ENCODE assay signal across 8 mouse cellular contexts in genomic region chr11:46311181-46311702, GRCm38 (mm10). TPM values are rescaled to one million over a fixed set of nuclear protein-coding genes. Genes with fewer than 3 reads are reported as not detected.
A peak's percentile ranks its signal among the peaks of the same experiment; 100 is the strongest.
DNase-seq lines count a peak whose midpoint lies in the region; ATAC-seq and TF ChIP-seq lines count a peak whose summit lies in the region.

No protein-coding gene starts in this region.

- H3K9me3 ChIP-seq in heart, embryonic 13.5 days = no peaks in the 10 kb centered on the region
- peaks cover 3% of the 10 kb centered on the region for H3K9me3 ChIP-seq in CH12.LX (replicated peaks; ENCODE audit: low read length)
- H3K9me3 ChIP-seq in hindbrain, embryonic 14.5 days (ENCODE audit: control insufficient read depth, low read length) = no peaks in the 10 kb centered on the region
- H3K9me3 ChIP-seq in lung, postnatal 0 days (ENCODE audit: low read length) = no peaks in the 10 kb centered on the region
- H3K9me3 ChIP-seq in stomach, embryonic 16.5 days (replicated peaks; ENCODE audit: control insufficient read depth, low read length) = no peaks in the 10 kb centered on the region

- peaks cover 13% of the 10 kb centered on the region for H3K4me1 ChIP-seq in heart, embryonic 13.5 days
- peaks cover 15 to 38% of the 10 kb centered on the region in 2 experiments for H3K4me1 ChIP-seq in CH12.LX (ENCODE audit: control insufficient read depth in 1 of 2, insufficient read depth in 2 of 2)
- peaks cover 46% of the 10 kb centered on the region for H3K4me1 ChIP-seq in hindbrain, embryonic 14.5 days (replicated peaks; ENCODE audit: control insufficient read depth, insufficient read depth, low read length)
- H3K4me1 ChIP-seq in lung, postnatal 0 days (ENCODE audit: insufficient read depth, low read depth, low read length) = 0 out of 2 replicates have a peak, but pooled peaks cover 7% of the 10 kb centered on the region
- peaks cover 8% of the 10 kb centered on the region for H3K4me1 ChIP-seq in stomach, embryonic 16.5 days (ENCODE audit: control insufficient read depth, insufficient read depth, low read length)

- H3K4me2 ChIP-seq in heart, embryonic 13.5 days = peak overlapping the region; percentile 98
- H3K4me2 ChIP-seq in CH12.LX (ENCODE audit: insufficient read depth, low read depth, poor library complexity, severe bottlenecking) = peak overlapping the region; percentile 85
- peak overlapping the region; percentile 93 for H3K4me2 ChIP-seq in hindbrain, embryonic 14.5 days (replicated peaks)
- peak overlapping the region; percentile 97 for H3K4me2 ChIP-seq in lung, postnatal 0 days (replicated peaks; ENCODE audit: low read depth, low read length)
- H3K4me2 ChIP-seq in stomach, embryonic 16.5 days (ENCODE audit: low read depth, low read length) = peak overlapping the region; percentile 98

- in situ Hi-C loops in CH12.LX (cut with MboI; ENCODE audit: low pct_ligation_motif_present, low pct_unique_long_range_greater_than_20kb, low sequenced_read_pairs) = loop anchor here (5.0 kb wide), 1 partner anchor 34 kb away; no protein-coding TSS in a partner anchor

- DNase-seq in heart, adult 11 months = no peak
- DNase-seq in CH12.LX (ENCODE audit: extremely low read depth) = peak; percentile 86
- peak; percentile 68 to 72 for DNase-seq in cerebellum, postnatal 25 days
- peak; percentile 32 for DNase-seq in hindbrain, embryonic 14.5 days (ENCODE audit: low spot score)
- no peak for DNase-seq in lung, postnatal 0 days (ENCODE audit: low spot score)
- DNase-seq in gastrocnemius, postnatal 36 days = no peak

- peaks cover 54% of the 10 kb centered on the region for H3K79me2 ChIP-seq in CH12.LX (replicated peaks; ENCODE audit: control insufficient read depth, extremely low read depth, insufficient read depth, poor library complexity, severe bottlenecking)

- intact Hi-C loops in gastrocnemius, postnatal 36 days (cut with DNase I) = no loop called here

- dilution Hi-C loops in CH12.LX (cut with MboI; ENCODE audit: extremely low pct_ligation_motif_present, extremely low pct_unique_long_range_greater_than_20kb, low sequenced_read_pairs) = no loop called here

- ATAC-seq in heart, embryonic 13.5 days (ENCODE audit: extremely low read depth, insufficient number of reproducible peaks, low FRiP score, low TSS enrichment) = no peak
- ATAC-seq in hindbrain, embryonic 14.5 days (ENCODE audit: low FRiP score) = peak; percentile 14; the same call in 1 of the 2 replicates
- no peak for ATAC-seq in lung, postnatal 0 days
- peak; percentile 15; the same call in 1 of the 2 replicates for ATAC-seq in stomach, embryonic 16.5 days (ENCODE audit: insufficient read depth, low FRiP score)

- no peak overlapping the region for H3K27ac ChIP-seq in heart, embryonic 13.5 days (replicated peaks)
- H3K27ac ChIP-seq in CH12.LX (ENCODE audit: insufficient read depth, low read depth) = peak overlapping the region; percentile 97
- peak overlapping the region; percentile 95 for H3K27ac ChIP-seq in hindbrain, embryonic 14.5 days
- H3K27ac ChIP-seq in lung, postnatal 0 days (ENCODE audit: low read length) = no peak overlapping the region
- H3K27ac ChIP-seq in stomach, embryonic 16.5 days (ENCODE audit: low read length) = no peak overlapping the region

- H3K36me3 ChIP-seq in heart, embryonic 13.5 days = no peaks in the 10 kb centered on the region
- H3K36me3 ChIP-seq in CH12.LX (replicated peaks in 1 of 2; ENCODE audit: control insufficient read depth in 1 of 2, insufficient read depth in 1 of 2, low read length in 1 of 2) = peaks cover under 1 to 10% of the 10 kb centered on the region in 2 experiments
- no peaks in the 10 kb centered on the region for H3K36me3 ChIP-seq in hindbrain, embryonic 14.5 days (replicated peaks; ENCODE audit: control insufficient read depth, insufficient read depth)
- no peaks in the 10 kb centered on the region for H3K36me3 ChIP-seq in lung, postnatal 0 days (ENCODE audit: insufficient read depth, low read length)
- no peaks in the 10 kb centered on the region for H3K36me3 ChIP-seq in stomach, embryonic 16.5 days (ENCODE audit: control insufficient read depth, insufficient read depth, low read length)

- no peak; the same call in 1 of the 2 replicates for TF ChIP-seq RAD21 in CH12.LX (IDR thresholded peaks at IDR 0.05; ENCODE audit: low read depth, low read length)

- peak; percentile 53; the same call in 1 of the 2 replicates for TF ChIP-seq POLR2A in CH12.LX (IDR thresholded peaks at IDR 0.05; ENCODE audit: low read depth, low read length)

- TF ChIP-seq CTCF in CH12.LX (conservative IDR thresholded peaks at IDR 0.05 in 1 of 2, IDR thresholded peaks at IDR 0.05 in 1 of 2; ENCODE audit: low read depth in 2 of 2, low read length in 2 of 2) = no peak
- no peak for TF ChIP-seq CTCF in lung, postnatal 0 days (IDR thresholded peaks at IDR 0.05)

- 12% methylated on average over 14 of the region's 14 CpGs for WGBS in heart, embryonic 13.5 days
- 2% methylated on average over 14 of the region's 14 CpGs for WGBS in hindbrain, embryonic 14.5 days
- 9% methylated on average over 14 of the region's 14 CpGs for WGBS in lung, postnatal 0 days
- 11% methylated on average over 14 of the region's 14 CpGs for WGBS in stomach, embryonic 16.5 days

- peak overlapping the region; percentile 83 for H3K9ac ChIP-seq in heart, embryonic 13.5 days
- H3K9ac ChIP-seq in CH12.LX (ENCODE audit: insufficient read depth, low read depth) = peak overlapping the region; percentile 90
- peak overlapping the region; percentile 97 for H3K9ac ChIP-seq in hindbrain, embryonic 14.5 days
- H3K9ac ChIP-seq in lung, postnatal 0 days (replicated peaks; ENCODE audit: low read depth) = peak overlapping the region; percentile 39; the same call in 1 of the 2 replicates
- peak overlapping the region; percentile 79 for H3K9ac ChIP-seq in stomach, embryonic 16.5 days (ENCODE audit: low read length)

- 0 out of 2 replicates have a peak, but pooled peaks have one; percentile 22 for TF ChIP-seq EP300 in CH12.LX (IDR thresholded peaks at IDR 0.05; ENCODE audit: low read length)
- no peak for TF ChIP-seq EP300 in lung, postnatal 0 days (IDR thresholded peaks at IDR 0.05)

- peak overlapping the region; percentile 83 for H3K4me3 ChIP-seq in heart, embryonic 13.5 days
- H3K4me3 ChIP-seq in CH12.LX (replicated peaks in 1 of 3; ENCODE audit: low read depth in 2 of 3, low read length in 2 of 3, poor library complexity in 1 of 3) = peak overlapping the region; percentile 89 to 96 (median 94)
- H3K4me3 ChIP-seq in hindbrain, embryonic 14.5 days (replicated peaks; ENCODE audit: low read length) = peak overlapping the region; percentile 93
- H3K4me3 ChIP-seq in lung, postnatal 0 days (ENCODE audit: low read depth, low read length) = peak overlapping the region; percentile 53
- peak overlapping the region; percentile 76 for H3K4me3 ChIP-seq in stomach, embryonic 16.5 days (replicated peaks; ENCODE audit: low read length)

- peaks cover 41% of the 10 kb centered on the region for H3K27me3 ChIP-seq in heart, embryonic 13.5 days (replicated peaks)
- peaks cover 3% of the 10 kb centered on the region for H3K27me3 ChIP-seq in CH12.LX (replicated peaks)
- no peaks in the 10 kb centered on the region for H3K27me3 ChIP-seq in hindbrain, embryonic 14.5 days (ENCODE audit: control insufficient read depth, insufficient read depth, low read length)
- H3K27me3 ChIP-seq in lung, postnatal 0 days (replicated peaks; ENCODE audit: insufficient read depth, low read length) = no peaks in the 10 kb centered on the region
- H3K27me3 ChIP-seq in stomach, embryonic 16.5 days (ENCODE audit: control insufficient read depth, insufficient read depth, low read length) = no peaks in the 10 kb centered on the region

TF ChIP-seq in CH12.LX, 34 proteins besides CTCF, POLR2A, EP300 and RAD21 (continues in another document):
- TF ChIP-seq HCFC1 (IDR thresholded peaks at IDR 0.05; ENCODE audit: low read depth, low read length) (peak; percentile 45), MYC (IDR thresholded peaks at IDR 0.05; ENCODE audit: low read depth, low read length) (0 out of 2 replicates have a peak, but pooled peaks have one; percentile 26), ZKSCAN1 (IDR thresholded peaks at IDR 0.05; ENCODE audit: borderline replicate concordance, low read depth, low read length) (no peak), BHLHE40 (IDR thresholded peaks at IDR 0.05; ENCODE audit: low read depth, low read length) (peak; percentile 51; the same call in 1 of the 2 replicates), ZC3H11A (IDR thresholded peaks at IDR 0.05; ENCODE audit: low read depth, low read length) (no peak), JUN (IDR thresholded peaks at IDR 0.05; ENCODE audit: insufficient read depth, low read depth, low read length) (no peak), ELF1 (IDR thresholded peaks at IDR 0.05; ENCODE audit: low read depth, low read length) (peak; percentile 71; the same call in 1 of the 2 replicates), IRF4 (IDR thresholded peaks at IDR 0.05; ENCODE audit: low read depth, low read length) (no peak; the same call in 1 of the 2 replicates), PAX5 (IDR thresholded peaks at IDR 0.05; ENCODE audit: low read length) (no peak), RCOR1 (conservative IDR thresholded peaks at IDR 0.05; ENCODE audit: low read depth, low read length) (no peak), ZNF384 (IDR thresholded peaks at IDR 0.05; ENCODE audit: low read depth, low read length) (no peak), TCF12 (IDR thresholded peaks at IDR 0.05; ENCODE audit: low read depth, low read length) (peak; percentile 43; the same call in 1 of the 2 replicates), ETS1 (conservative IDR thresholded peaks at IDR 0.05; ENCODE audit: low read depth, low read length) (peak; percentile 49; the same call in 1 of the 2 replicates), CHD2 (IDR thresholded peaks at IDR 0.05; ENCODE audit: low read length) (peak; percentile 87), SMC3 (IDR thresholded peaks at IDR 0.05; ENCODE audit: low read depth, low read length) (no peak; the same call in none of the 2 replicates), USF1 (IDR thresholded peaks at IDR 0.05; ENCODE audit: low read depth, low read length) (no peak), NELFE (IDR thresholded peaks at IDR 0.05; ENCODE audit: low read depth, low read length) (no peak), MEF2A (IDR thresholded peaks at IDR 0.05; ENCODE audit: borderline replicate concordance, low read depth, low read length) (no peak), MAFK (IDR thresholded peaks at IDR 0.05; ENCODE audit: insufficient replicate concordance, low read length) (no peak)

RNA-seq across cellular contexts. Expression of gene Cyfip2, which starts 1.4 kb away (rescaled TPM):
- polyA plus RNA-seq in heart, embryonic 13.5 days (2015; fragmentation: Nextera tagmentation; extraction: Ambion mirVana) = 5.3 and 5.4 TPM in 2 replicates
- total RNA-seq in CH12.LX (2012; rRNA removed) (77.6 and 97.6 TPM in 2 replicates), CH12.LX (2014; rRNA removed) (36.1 and 40.7 TPM in 2 replicates)
- 161 and 194 TPM in 2 replicates for polyA plus RNA-seq in CH12.LX (2012; ENCODE audit: insufficient read length, low read depth)
- polyA plus RNA-seq in hindbrain, embryonic 14.5 days (2014; fragmentation: Nextera tagmentation; extraction: Ambion mirVana) = 117 and 125 TPM in 2 replicates
- 3.4 and 4.2 TPM in 2 replicates for polyA plus RNA-seq in lung, postnatal 0 days (2015; fragmentation: Nextera tagmentation; extraction: Ambion mirVana)
- polyA plus RNA-seq in stomach, embryonic 16.5 days (2015; fragmentation: Nextera tagmentation; extraction: Ambion mirVana) = 7.3 and 8.1 TPM in 2 replicates
- 1 to 10 TPM; 1.5 to 1.7 TPM for total RNA-seq in gastrocnemius, postnatal 36 days (2021)

Comparison
In these comparisons a context has a peak if more than half of its experiments do, and no peak if none do; other contexts are left out.
1. ATAC-seq: peak in hindbrain, embryonic 14.5 days (single experiment) and stomach, embryonic 16.5 days (single experiment); none in heart, embryonic 13.5 days (single experiment) and lung, postnatal 0 days (single experiment).
2. H3K27ac ChIP-seq: peak in CH12.LX (single experiment) and hindbrain, embryonic 14.5 days (single experiment); none in heart, embryonic 13.5 days (single experiment), lung, postnatal 0 days (single experiment) and stomach, embryonic 16.5 days (single experiment).
3. H3K9ac ChIP-seq: peak in every context shown above with its lines; median percentile 97 in hindbrain, embryonic 14.5 days; 90 in CH12.LX; 83 in heart, embryonic 13.5 days; 79 in stomach, embryonic 16.5 days; 39 in lung, postnatal 0 days.
4. DNase-seq: peak in CH12.LX (single experiment), cerebellum, postnatal 25 days (2 of 2) and hindbrain, embryonic 14.5 days (single experiment); none in heart, adult 11 months (single experiment), lung, postnatal 0 days (single experiment) and gastrocnemius, postnatal 36 days (0 of 2).
5. RNA of gene Cyfip2, which starts 1.4 kb away (polyA plus RNA-seq): 161 to 194 TPM in CH12.LX and 117 to 125 TPM in hindbrain, embryonic 14.5 days; 7.3 to 8.1 TPM in stomach, embryonic 16.5 days, 5.3 to 5.4 TPM in heart, embryonic 13.5 days and 3.4 to 4.2 TPM in lung, postnatal 0 days; every median in the first group is over 10 times any median in the second.
6. Peak in every context shown above with its lines, with median percentiles within 50 percentile points of each other: H3K4me2 ChIP-seq and H3K4me3 ChIP-seq.